Mouse (Mus musculus): ENCODE data around the gene Dact2. TPM values are rescaled to one million over a fixed set of nuclear protein-coding genes. Genes with fewer than 3 reads are reported as not detected.
A peak's percentile ranks its signal among the peaks of the same experiment; 100 is the strongest.

The Dact2 gene
- polyA plus RNA-seq, 1 experiment: 1.6 TPM

DNA sequence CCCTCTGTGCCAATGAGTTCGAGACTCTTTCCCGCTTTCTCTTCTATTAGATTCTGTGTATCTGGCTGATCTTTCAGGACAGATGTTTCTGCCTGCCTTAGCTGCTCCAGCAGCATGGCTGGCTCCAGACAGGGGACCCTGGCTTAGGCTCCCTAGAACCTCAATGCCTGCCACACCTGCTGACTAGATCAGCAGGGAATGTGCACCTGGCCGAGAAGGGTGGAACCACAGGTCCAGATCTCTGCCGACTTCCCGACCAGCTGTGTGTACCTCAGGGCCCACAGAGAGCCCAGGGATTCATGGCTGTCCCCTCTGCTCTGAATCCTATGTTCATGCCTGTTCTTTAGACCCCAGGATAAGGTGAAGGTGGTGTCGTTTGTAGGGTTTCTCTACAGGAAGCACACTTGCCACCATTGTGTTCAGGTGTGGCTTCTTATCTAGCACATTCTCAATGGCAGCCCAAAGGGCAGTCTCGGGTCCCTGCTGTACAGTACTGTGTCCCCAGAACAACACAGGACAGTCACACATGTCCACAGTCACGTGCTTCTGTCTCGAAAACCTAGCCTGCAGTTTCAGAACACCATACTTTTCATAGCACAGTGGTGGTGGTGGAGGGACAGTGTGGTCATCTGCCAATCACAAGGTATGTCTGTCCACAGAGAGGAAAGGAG is 22.0 kb upstream of the Dact2 start:
- Histone ChIP-seq H3K36me3 (ENCODE audit: control insufficient read depth, insufficient read depth) (no peaks in the 10 kb centered on the region), H3K27me3 (ENCODE audit: control insufficient read depth, insufficient read depth, insufficient read length) (peaks cover 3% of the 10 kb centered on the region), H3ac (ENCODE audit: control insufficient read depth, insufficient read length, low read depth) (no peak overlapping the region), H3K79me2 (ENCODE audit: control insufficient read depth, insufficient read depth) (no peaks in the 10 kb centered on the region), H3K4me3 (ENCODE audit: insufficient read depth, poor library complexity, severe bottlenecking) (no peak overlapping the region), H3K79me3 (ENCODE audit: low read depth) (no peaks in the 10 kb centered on the region)
- TF ChIP-seq FOSL1 (IDR thresholded peaks at IDR 0.05; ENCODE audit: insufficient read depth, low read length, poor library complexity, severe bottlenecking): no peak
- no peak for TF ChIP-seq USF1 (IDR thresholded peaks at IDR 0.05; ENCODE audit: low read depth)
- TF ChIP-seq CEBPB (IDR thresholded peaks at IDR 0.05; ENCODE audit: low read depth): no peak

DNA sequence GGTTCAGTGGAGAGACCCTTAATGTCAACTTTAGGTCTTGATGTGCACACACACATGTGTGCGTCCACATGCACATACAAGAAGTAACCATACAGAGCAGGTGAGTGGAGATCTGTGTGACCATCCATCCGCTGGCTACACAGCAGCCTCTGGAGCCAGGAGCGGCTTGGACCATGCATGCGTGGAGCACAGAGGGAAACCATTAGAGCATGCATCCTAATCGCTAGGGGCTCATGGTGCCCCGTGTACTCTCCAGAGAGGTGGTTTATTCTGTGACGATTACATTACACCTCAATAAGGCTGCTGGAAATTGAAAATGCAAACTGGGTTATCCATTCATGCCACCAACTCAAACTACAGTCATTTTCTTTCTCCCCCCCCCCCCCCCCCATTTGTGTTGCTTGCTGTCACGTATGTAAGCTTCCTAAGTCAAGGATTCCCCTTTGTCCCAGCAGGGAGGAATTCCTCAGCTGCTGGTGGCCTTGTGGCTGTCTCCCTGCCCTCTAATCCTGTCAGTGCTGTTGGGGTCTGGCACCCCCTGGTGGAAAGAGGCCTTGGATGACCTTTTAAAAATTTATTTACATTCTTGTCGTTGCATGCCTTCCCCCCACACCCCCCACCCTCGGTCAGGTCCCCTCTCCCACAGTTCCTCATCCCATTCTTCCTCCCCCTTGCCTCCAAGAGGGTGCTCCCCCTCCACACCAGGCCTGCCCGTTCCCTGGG is 17.9 kb upstream of the Dact2 start:
- Histone ChIP-seq H3K36me3 (ENCODE audit: control insufficient read depth, insufficient read depth) (no peaks in the 10 kb centered on the region), H3K79me3 (ENCODE audit: low read depth) (no peaks in the 10 kb centered on the region), H3K79me2 (ENCODE audit: control insufficient read depth, insufficient read depth) (no peaks in the 10 kb centered on the region), H3K4me3 (ENCODE audit: insufficient read depth, poor library complexity, severe bottlenecking) (no peak overlapping the region), H3K27me3 (ENCODE audit: control insufficient read depth, insufficient read depth, insufficient read length) (peaks cover 14% of the 10 kb centered on the region), H3ac (ENCODE audit: control insufficient read depth, insufficient read length, low read depth) (no peak overlapping the region)
- TF ChIP-seq FOSL1 (IDR thresholded peaks at IDR 0.05; ENCODE audit: insufficient read depth, low read length, poor library complexity, severe bottlenecking) (no peak), CEBPB (IDR thresholded peaks at IDR 0.05; ENCODE audit: low read depth) (no peak), MYOD1 (IDR thresholded peaks at IDR 0.05; ENCODE audit: control insufficient read depth, insufficient read length, low read depth) (no peak), CTCF (IDR thresholded peaks at IDR 0.05; ENCODE audit: control insufficient read depth, insufficient read depth, insufficient read length) (no peak)

DNA sequence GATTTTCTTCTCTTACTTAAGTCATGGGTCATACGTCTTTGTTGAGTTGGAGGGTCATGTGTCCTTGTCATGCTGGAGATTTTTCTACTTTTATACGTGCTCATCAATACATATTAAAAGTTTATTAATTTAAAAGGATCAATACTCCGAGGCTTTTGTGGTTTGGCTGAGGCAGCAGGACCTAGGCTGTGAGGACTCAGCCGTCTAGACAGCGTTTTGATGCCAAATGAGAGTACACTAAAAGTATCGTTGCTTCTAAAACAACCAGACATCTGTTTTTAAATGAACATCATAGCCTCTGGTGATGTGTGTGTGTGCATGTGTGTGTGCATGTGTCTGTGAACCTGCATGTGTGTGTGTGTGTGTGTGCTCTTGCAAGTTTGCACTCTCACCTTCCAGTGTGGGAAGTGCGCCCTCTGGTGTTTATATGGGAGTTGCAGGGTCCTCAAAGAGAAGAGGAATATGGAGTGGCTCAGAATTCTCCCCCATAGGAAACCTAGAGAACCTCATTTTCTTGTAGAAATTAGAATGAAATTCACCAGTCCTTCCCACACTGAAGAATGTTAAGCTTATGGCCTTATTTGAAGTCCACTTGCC is 16.6 kb upstream of the Dact2 start:
- H3K36me3 ChIP-seq (ENCODE audit: control insufficient read depth, insufficient read depth): no peaks in the 10 kb centered on the region
- no peaks in the 10 kb centered on the region for H3K79me3 ChIP-seq (ENCODE audit: low read depth)
- no peak overlapping the region for H3ac ChIP-seq (ENCODE audit: control insufficient read depth, insufficient read length, low read depth)
- H3K79me2 ChIP-seq (ENCODE audit: control insufficient read depth, insufficient read depth): no peaks in the 10 kb centered on the region
- TF ChIP-seq CTCF (IDR thresholded peaks at IDR 0.05; ENCODE audit: control insufficient read depth, insufficient read depth, insufficient read length) (peak; percentile 38), MYOG (IDR thresholded peaks at IDR 0.05; ENCODE audit: control insufficient read depth, extremely low read depth, insufficient read length) (no peak)
- H3K4me3 ChIP-seq (ENCODE audit: insufficient read depth, poor library complexity, severe bottlenecking): no peak overlapping the region
- H3K27me3 ChIP-seq (ENCODE audit: control insufficient read depth, insufficient read depth, insufficient read length): peaks cover 14% of the 10 kb centered on the region

DNA sequence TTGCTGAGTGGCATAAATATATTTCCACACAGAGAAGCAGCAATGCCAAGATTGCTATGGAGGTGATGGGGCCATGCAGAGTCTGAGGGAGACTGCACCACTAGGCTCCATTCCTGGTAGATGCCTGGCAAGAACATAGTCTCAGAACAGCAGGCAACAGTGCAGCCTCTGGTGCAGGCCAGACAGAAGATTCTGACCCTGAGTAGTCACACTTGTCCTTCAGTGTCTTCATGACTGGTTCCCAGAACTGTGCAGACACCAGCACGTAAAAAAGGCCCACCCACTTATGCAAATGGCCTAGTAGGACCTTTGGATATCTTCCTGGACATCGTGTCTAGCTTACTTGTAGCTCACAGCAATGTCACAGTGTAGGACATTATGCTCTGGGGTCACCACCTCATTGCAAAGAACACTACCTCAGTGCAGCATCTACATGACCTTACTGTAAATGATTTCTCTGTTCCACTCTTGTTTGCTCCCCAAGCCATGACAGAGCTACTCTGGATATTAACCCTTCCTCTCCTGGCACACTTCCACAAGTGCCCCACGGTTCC is 9.9 kb upstream of the Dact2 start:
- Histone ChIP-seq H3K36me3 (ENCODE audit: control insufficient read depth, insufficient read depth) (no peaks in the 10 kb centered on the region), H3K79me3 (ENCODE audit: low read depth) (no peaks in the 10 kb centered on the region), H3K4me3 (ENCODE audit: insufficient read depth, poor library complexity, severe bottlenecking) (no peak overlapping the region), H3ac (ENCODE audit: control insufficient read depth, insufficient read length, low read depth) (no peak overlapping the region), H3K27me3 (ENCODE audit: control insufficient read depth, insufficient read depth, insufficient read length) (peaks cover 24% of the 10 kb centered on the region), H3K79me2 (ENCODE audit: control insufficient read depth, insufficient read depth) (no peaks in the 10 kb centered on the region)
- no peak for TF ChIP-seq MYOD1 (IDR thresholded peaks at IDR 0.05; ENCODE audit: control insufficient read depth, insufficient read length, low read depth)
- no peak for TF ChIP-seq MAX (IDR thresholded peaks at IDR 0.05)
- no peak for TF ChIP-seq CTCF (IDR thresholded peaks at IDR 0.05; ENCODE audit: control insufficient read depth, insufficient read depth, insufficient read length)
- no peak for TF ChIP-seq MYOG (IDR thresholded peaks at IDR 0.05; ENCODE audit: control insufficient read depth, extremely low read depth, insufficient read length)
- TF ChIP-seq CEBPB (IDR thresholded peaks at IDR 0.05; ENCODE audit: low read depth): no peak
- TF ChIP-seq FOSL1 (IDR thresholded peaks at IDR 0.05; ENCODE audit: insufficient read depth, low read length, poor library complexity, severe bottlenecking): no peak

DNA sequence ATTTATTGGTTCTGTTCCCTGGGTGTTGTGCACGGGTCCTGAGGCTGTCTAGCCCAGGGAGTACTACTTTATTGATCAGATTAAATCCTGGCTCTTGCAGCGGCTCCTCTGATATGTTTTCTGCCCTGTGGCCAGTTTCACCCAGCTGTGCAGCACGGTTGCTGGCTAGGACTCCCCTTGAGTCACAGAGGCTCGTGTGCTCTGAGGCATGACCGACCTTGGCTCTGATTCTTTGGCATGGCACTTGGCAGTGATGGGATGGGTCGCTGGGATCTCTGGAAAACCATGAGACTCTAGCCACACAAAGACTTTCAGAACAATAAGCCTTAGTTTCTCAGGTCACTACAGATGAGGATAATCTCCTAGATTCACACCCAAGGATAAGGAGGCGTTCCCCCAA is 8.7 kb upstream of the Dact2 start:
- Histone ChIP-seq H3K27me3 (ENCODE audit: control insufficient read depth, insufficient read depth, insufficient read length) (peaks cover 20% of the 10 kb centered on the region), H3ac (ENCODE audit: control insufficient read depth, insufficient read length, low read depth) (no peak overlapping the region), H3K79me2 (ENCODE audit: control insufficient read depth, insufficient read depth) (no peaks in the 10 kb centered on the region), H3K36me3 (ENCODE audit: control insufficient read depth, insufficient read depth) (no peaks in the 10 kb centered on the region), H3K4me3 (ENCODE audit: insufficient read depth, poor library complexity, severe bottlenecking) (no peak overlapping the region), H3K79me3 (ENCODE audit: low read depth) (no peaks in the 10 kb centered on the region)
- no peak for TF ChIP-seq CTCF (IDR thresholded peaks at IDR 0.05; ENCODE audit: control insufficient read depth, insufficient read depth, insufficient read length)
- no peak for TF ChIP-seq USF1 (IDR thresholded peaks at IDR 0.05; ENCODE audit: low read depth)
- no peak for TF ChIP-seq FOSL1 (IDR thresholded peaks at IDR 0.05; ENCODE audit: insufficient read depth, low read length, poor library complexity, severe bottlenecking)
- no peak for TF ChIP-seq MYOD1 (IDR thresholded peaks at IDR 0.05; ENCODE audit: control insufficient read depth, insufficient read length, low read depth)
- no peak for TF ChIP-seq CEBPB (IDR thresholded peaks at IDR 0.05; ENCODE audit: low read depth)
- TF ChIP-seq MAX (IDR thresholded peaks at IDR 0.05): no peak
- no peak for TF ChIP-seq MYOG (IDR thresholded peaks at IDR 0.05; ENCODE audit: control insufficient read depth, extremely low read depth, insufficient read length)

Measured in C2C12 (cell line).